Mouse (Mus musculus): ENCODE results near the gene Eya2. TPM values are rescaled to one million over a fixed set of nuclear protein-coding genes. Genes with fewer than 3 reads are reported as not detected.

The Eya2 gene
- polyA plus RNA-seq, 1 experiment from 2014 or later: 4.2 TPM

GRCm38 (mm10) chr2:165599566-165599965 lies 4.7 kb downstream of the Eya2 start:
- H3K9me3 ChIP-seq (replicated peaks; ENCODE audit: control insufficient read depth, low read length): no peaks in the 10 kb centered on the region
- peaks cover 2% of the 10 kb centered on the region; the same call in 1 of the 2 replicates for H3K4me1 ChIP-seq (ENCODE audit: control insufficient read depth, insufficient read depth, low read length)
- DNase-seq (ENCODE audit: low spot score) (no peak), ATAC-seq (no peak)
- H3K27me3 ChIP-seq (replicated peaks; ENCODE audit: control insufficient read depth, insufficient read depth, low read length): peaks cover 13% of the 10 kb centered on the region; the same call in 1 of the 2 replicates
- no peaks in the 10 kb centered on the region for H3K36me3 ChIP-seq (ENCODE audit: control insufficient read depth, insufficient read depth, low read length)
- H3K4me3 ChIP-seq (ENCODE audit: low read depth, low read length): no peak overlapping the region
- H3K4me2 ChIP-seq (ENCODE audit: low read length): no peak overlapping the region
- no peak overlapping the region for H3K9ac ChIP-seq (ENCODE audit: low read length)
- no peak overlapping the region for H3K27ac ChIP-seq (ENCODE audit: low read depth, low read length)
- 87% methylated on average over 13 of the region's 13 CpGs for WGBS

GRCm38 (mm10) chr2:165600926-165601325 lies 6.1 kb downstream of the Eya2 start:
- DNase-seq (ENCODE audit: low spot score): no peak
- WGBS: 49% methylated on average over 13 of the region's 13 CpGs

GRCm38 (mm10) chr2:165601605-165602004 lies 6.8 kb downstream of the Eya2 start:
- ATAC-seq (no peak), DNase-seq (ENCODE audit: low spot score) (no peak)
- no peak overlapping the region for H3K9ac ChIP-seq (ENCODE audit: low read length)
- H3K27ac ChIP-seq (ENCODE audit: low read depth, low read length): no peak overlapping the region
- H3K4me1 ChIP-seq (ENCODE audit: control insufficient read depth, insufficient read depth, low read length): peaks cover 2% of the 10 kb centered on the region; the same call in 1 of the 2 replicates
- H3K9me3 ChIP-seq (replicated peaks; ENCODE audit: control insufficient read depth, low read length): no peaks in the 10 kb centered on the region
- H3K4me2 ChIP-seq (ENCODE audit: low read length): no peak overlapping the region
- no peak overlapping the region for H3K4me3 ChIP-seq (ENCODE audit: low read depth, low read length)
- H3K27me3 ChIP-seq (replicated peaks; ENCODE audit: control insufficient read depth, insufficient read depth, low read length): peaks cover 3% of the 10 kb centered on the region; the same call in 1 of the 2 replicates
- H3K36me3 ChIP-seq (ENCODE audit: control insufficient read depth, insufficient read depth, low read length): no peaks in the 10 kb centered on the region
- WGBS: 57% methylated on average over 8 of the region's 8 CpGs

More at GRCm38 (mm10) chr2:165600926-165601325, 6.1 kb downstream of the Eya2 start:
- H3K27ac ChIP-seq (ENCODE audit: low read depth, low read length): no peak overlapping the region
- H3K27me3 ChIP-seq (replicated peaks; ENCODE audit: control insufficient read depth, insufficient read depth, low read length): peaks cover 3% of the 10 kb centered on the region; the same call in 1 of the 2 replicates
- peaks cover 2% of the 10 kb centered on the region; the same call in 1 of the 2 replicates for H3K4me1 ChIP-seq (ENCODE audit: control insufficient read depth, insufficient read depth, low read length)
- no peak overlapping the region for H3K9ac ChIP-seq (ENCODE audit: low read length)
- H3K9me3 ChIP-seq (replicated peaks; ENCODE audit: control insufficient read depth, low read length): no peaks in the 10 kb centered on the region
- no peaks in the 10 kb centered on the region for H3K36me3 ChIP-seq (ENCODE audit: control insufficient read depth, insufficient read depth, low read length)
- no peak for ATAC-seq
- no peak overlapping the region for H3K4me2 ChIP-seq (ENCODE audit: low read length)
- no peak overlapping the region for H3K4me3 ChIP-seq (ENCODE audit: low read depth, low read length)

- Histone ChIP-seq H3K27me3 (replicated peaks; ENCODE audit: control insufficient read depth, insufficient read depth, low read length) (no peaks in the 10 kb centered on the region), H3K36me3 (ENCODE audit: control insufficient read depth, insufficient read depth, low read length) (no peaks in the 10 kb centered on the region), H3K4me3 (ENCODE audit: low read depth, low read length) (no peak overlapping the region), H3K4me1 (ENCODE audit: control insufficient read depth, insufficient read depth, low read length) (peaks cover 2% of the 10 kb centered on the region; the same call in 1 of the 2 replicates), H3K4me2 (ENCODE audit: low read length) (no peak overlapping the region), H3K9me3 (replicated peaks; ENCODE audit: control insufficient read depth, low read length) (no peaks in the 10 kb centered on the region), H3K9ac (ENCODE audit: low read length) (no peak overlapping the region), H3K27ac (ENCODE audit: low read depth, low read length) (no peak overlapping the region)
- WGBS: 42% methylated on average over 8 of the region's 8 CpGs
- DNase-seq (ENCODE audit: low spot score) (peak; percentile 15), ATAC-seq (no peak)
Measured at GRCm38 (mm10) chr2:165603775-165604174, 8.9 kb downstream of the Eya2 start.

- H3K9ac ChIP-seq (ENCODE audit: low read length): no peak overlapping the region
- H3K27ac ChIP-seq (ENCODE audit: low read depth, low read length): no peak overlapping the region
- 92% methylated on average over 7 of the region's 7 CpGs for WGBS
- no peak overlapping the region for H3K4me2 ChIP-seq (ENCODE audit: low read length)
- ATAC-seq (no peak), DNase-seq (ENCODE audit: low spot score) (no peak)
- H3K9me3 ChIP-seq (replicated peaks; ENCODE audit: control insufficient read depth, low read length): no peaks in the 10 kb centered on the region
- no peak overlapping the region for H3K4me3 ChIP-seq (ENCODE audit: low read depth, low read length)
- no peaks in the 10 kb centered on the region for H3K27me3 ChIP-seq (replicated peaks; ENCODE audit: control insufficient read depth, insufficient read depth, low read length)
- H3K36me3 ChIP-seq (ENCODE audit: control insufficient read depth, insufficient read depth, low read length): no peaks in the 10 kb centered on the region
- no peaks in the 10 kb centered on the region for H3K4me1 ChIP-seq (ENCODE audit: control insufficient read depth, insufficient read depth, low read length)
Measured at GRCm38 (mm10) chr2:165611551-165612253, 16.9 kb downstream of the Eya2 start.

GRCm38 (mm10) chr2:165613741-165614339 lies 19.0 kb downstream of the Eya2 start:
- Histone ChIP-seq H3K4me3 (ENCODE audit: low read depth, low read length) (no peak overlapping the region), H3K9ac (ENCODE audit: low read length) (no peak overlapping the region), H3K27ac (ENCODE audit: low read depth, low read length) (no peak overlapping the region), H3K4me2 (ENCODE audit: low read length) (no peak overlapping the region), H3K4me1 (ENCODE audit: control insufficient read depth, insufficient read depth, low read length) (no peaks in the 10 kb centered on the region), H3K36me3 (ENCODE audit: control insufficient read depth, insufficient read depth, low read length) (no peaks in the 10 kb centered on the region), H3K27me3 (replicated peaks; ENCODE audit: control insufficient read depth, insufficient read depth, low read length) (no peaks in the 10 kb centered on the region), H3K9me3 (replicated peaks; ENCODE audit: control insufficient read depth, low read length) (no peaks in the 10 kb centered on the region)
- 77% methylated on average over 13 of the region's 13 CpGs for WGBS
- ATAC-seq: no peak
- no peak for DNase-seq (ENCODE audit: low spot score)

- WGBS: 100% methylated on average over 2 of the region's 2 CpGs
- DNase-seq (ENCODE audit: low spot score): no peak
- H3K27ac ChIP-seq (ENCODE audit: low read depth, low read length): no peak overlapping the region
- no peak overlapping the region for H3K4me3 ChIP-seq (ENCODE audit: low read depth, low read length)
- H3K4me1 ChIP-seq (ENCODE audit: control insufficient read depth, insufficient read depth, low read length): no peaks in the 10 kb centered on the region
- H3K36me3 ChIP-seq (ENCODE audit: control insufficient read depth, insufficient read depth, low read length): no peaks in the 10 kb centered on the region
- H3K9me3 ChIP-seq (replicated peaks; ENCODE audit: control insufficient read depth, low read length): no peaks in the 10 kb centered on the region
- H3K4me2 ChIP-seq (ENCODE audit: low read length): no peak overlapping the region
- ATAC-seq: no peak
- H3K9ac ChIP-seq (ENCODE audit: low read length): no peak overlapping the region
- no peaks in the 10 kb centered on the region for H3K27me3 ChIP-seq (replicated peaks; ENCODE audit: control insufficient read depth, insufficient read depth, low read length)
Measured at GRCm38 (mm10) chr2:165621488-165621887, 26.7 kb downstream of the Eya2 start.

- H3K4me1 ChIP-seq (ENCODE audit: control insufficient read depth, insufficient read depth, low read length): no peaks in the 10 kb centered on the region
- H3K36me3 ChIP-seq (ENCODE audit: control insufficient read depth, insufficient read depth, low read length): no peaks in the 10 kb centered on the region
- H3K4me3 ChIP-seq (ENCODE audit: low read depth, low read length): no peak overlapping the region
- H3K27me3 ChIP-seq (replicated peaks; ENCODE audit: control insufficient read depth, insufficient read depth, low read length): no peaks in the 10 kb centered on the region
- WGBS: 64% methylated on average over 3 of the region's 3 CpGs
- H3K4me2 ChIP-seq (ENCODE audit: low read length): no peak overlapping the region
- H3K9me3 ChIP-seq (replicated peaks; ENCODE audit: control insufficient read depth, low read length): no peaks in the 10 kb centered on the region
- H3K27ac ChIP-seq (ENCODE audit: low read depth, low read length): no peak overlapping the region
- DNase-seq (ENCODE audit: low spot score) (no peak), ATAC-seq (no peak)
- H3K9ac ChIP-seq (ENCODE audit: low read length): no peak overlapping the region
Measured at GRCm38 (mm10) chr2:165622596-165622995, 27.8 kb downstream of the Eya2 start.

GRCm38 (mm10) chr2:165626826-165627225 lies 32.0 kb downstream of the Eya2 start:
- no peak overlapping the region for H3K9ac ChIP-seq (ENCODE audit: low read length)
- no peaks in the 10 kb centered on the region for H3K27me3 ChIP-seq (replicated peaks; ENCODE audit: control insufficient read depth, insufficient read depth, low read length)
- H3K4me3 ChIP-seq (ENCODE audit: low read depth, low read length): no peak overlapping the region
- H3K36me3 ChIP-seq (ENCODE audit: control insufficient read depth, insufficient read depth, low read length): no peaks in the 10 kb centered on the region
- no peaks in the 10 kb centered on the region for H3K9me3 ChIP-seq (replicated peaks; ENCODE audit: control insufficient read depth, low read length)
- no peak overlapping the region for H3K4me2 ChIP-seq (ENCODE audit: low read length)
- no peak overlapping the region for H3K27ac ChIP-seq (ENCODE audit: low read depth, low read length)
- 74% methylated on average over 6 of the region's 6 CpGs for WGBS
- peak; percentile 64 for DNase-seq (ENCODE audit: low spot score)
- no peaks in the 10 kb centered on the region for H3K4me1 ChIP-seq (ENCODE audit: control insufficient read depth, insufficient read depth, low read length)
- ATAC-seq: peak; percentile 40; the same call in 1 of the 2 replicates
